Mouse (Mus musculus) neural tube, embryonic 12.5 days (tissue): ENCODE data around the gene Cxcl2. TPM values are rescaled to one million over a fixed set of nuclear protein-coding genes. Genes with fewer than 3 reads are reported as not detected.

ENCODE experiments used
- ATAC-seq: fragments of 200-750 bp; cut with Nextera tagmentation; 2 replicates; pipeline ENCODE4 v1.8.0; 2017; ENCODE audit warnings: low read depth, mild to moderate bottlenecking, moderate TSS enrichment, moderate library complexity; ENCODE audit not compliant: low FRiP score
- H3K27ac ChIP-seq: fragments of 300-500 bp; sonication (generic); 2 replicates; pipeline ENCODE4 v1.5.1; 2016
- H3K27me3 ChIP-seq: fragments of 300-500 bp; sonication (generic); replicated peaks from 2 replicates; pipeline ENCODE4 v1.6.1; 2016; ENCODE audit warnings: mild to moderate bottlenecking
- H3K36me3 ChIP-seq: fragments of 300-500 bp; sonication (generic); 2 replicates; pipeline ENCODE4 v1.6.1; 2016; ENCODE audit warnings: mild to moderate bottlenecking
- H3K4me1 ChIP-seq: fragments of 300-500 bp; sonication (generic); 2 replicates; pipeline ENCODE4 v1.6.1; 2016
- H3K4me2 ChIP-seq: fragments of 300-500 bp; sonication (generic); replicated peaks from 2 replicates; pipeline ENCODE4 v1.6.1; 2016; ENCODE audit warnings: mild to moderate bottlenecking
- H3K4me3 ChIP-seq: fragments of 300-500 bp; sonication (generic); 2 replicates; pipeline ENCODE4 v1.5.1; 2016
- H3K9ac ChIP-seq: fragments of 300-500 bp; sonication (generic); 2 replicates; pipeline ENCODE4 v1.6.1; 2016; ENCODE audit warnings: mild to moderate bottlenecking
- H3K9me3 ChIP-seq: fragments of 300-500 bp; sonication (generic); 2 replicates; pipeline ENCODE4 v1.6.1; 2016; ENCODE audit warnings: mild to moderate bottlenecking
- WGBS: fragments of 180-500 bp; shearing (Covaris S2); methylation state at CpG from one replicate; pipeline ENCODE4 v1.1.7; 2016; 5-methylcytosine and 5-hydroxymethylcytosine counted together
- polyA plus RNA-seq: library from polyadenylated mRNA; unstranded; fragments of >200 nt; fragmentation: Nextera tagmentation; extraction: Ambion mirVana; gene quantifications from 2 replicates; pipeline ENCODE4 v1.2.1, GENCODE M21; 2016

Cxcl2 gene
- polyA plus RNA-seq, 1 experiment from 2014 or later = not detected

GRCm38 (mm10) chr5:90879307-90880014, 24.2 kb upstream of the Cxcl2 start:
- Histone ChIP-seq H3K9ac (no peak overlapping the region), H3K36me3 (no peaks in the 10 kb centered on the region), H3K4me1 (no peaks in the 10 kb centered on the region), H3K9me3 (no peaks in the 10 kb centered on the region), H3K4me2 (no peak overlapping the region), H3K27ac (no peak overlapping the region), H3K4me3 (no peak overlapping the region), H3K27me3 (no peaks in the 10 kb centered on the region)
- 84% methylated on average over 3 of the region's 3 CpGs for WGBS
- ATAC-seq = no peak

- 61% methylated on average over 7 of the region's 7 CpGs for WGBS
- H3K36me3 ChIP-seq = no peaks in the 10 kb centered on the region
- no peak overlapping the region for H3K4me2 ChIP-seq
- ATAC-seq = no peak
- H3K27ac ChIP-seq = no peak overlapping the region
- H3K4me3 ChIP-seq = no peak overlapping the region
- H3K4me1 ChIP-seq = no peaks in the 10 kb centered on the region
- no peaks in the 10 kb centered on the region for H3K27me3 ChIP-seq
- no peak overlapping the region for H3K9ac ChIP-seq
- no peaks in the 10 kb centered on the region for H3K9me3 ChIP-seq
Measured at GRCm38 (mm10) chr5:90880335-90880850, 23.3 kb upstream of the Cxcl2 start.

GRCm38 (mm10) chr5:90881021-90881420, 22.6 kb upstream of the Cxcl2 start:
- Histone ChIP-seq H3K4me1 (no peaks in the 10 kb centered on the region), H3K27ac (no peak overlapping the region), H3K36me3 (no peaks in the 10 kb centered on the region), H3K9me3 (no peaks in the 10 kb centered on the region), H3K27me3 (no peaks in the 10 kb centered on the region), H3K9ac (no peak overlapping the region), H3K4me2 (no peak overlapping the region), H3K4me3 (no peak overlapping the region)
- WGBS = 91% methylated on average over 4 of the region's 4 CpGs
- ATAC-seq = no peak

- H3K36me3 ChIP-seq = no peaks in the 10 kb centered on the region
- no peak overlapping the region for H3K4me3 ChIP-seq
- no peak for ATAC-seq
- 93% methylated on average over 5 of the region's 5 CpGs for WGBS
- H3K27ac ChIP-seq = no peak overlapping the region
- H3K9ac ChIP-seq = no peak overlapping the region
- no peaks in the 10 kb centered on the region for H3K9me3 ChIP-seq
- no peak overlapping the region for H3K4me2 ChIP-seq
- no peaks in the 10 kb centered on the region for H3K4me1 ChIP-seq
- no peaks in the 10 kb centered on the region for H3K27me3 ChIP-seq
Measured at GRCm38 (mm10) chr5:90881682-90882081, 22.0 kb upstream of the Cxcl2 start.

- Histone ChIP-seq H3K9me3 (no peaks in the 10 kb centered on the region), H3K27me3 (no peaks in the 10 kb centered on the region), H3K36me3 (no peaks in the 10 kb centered on the region), H3K27ac (no peak overlapping the region), H3K9ac (no peak overlapping the region), H3K4me2 (no peak overlapping the region), H3K4me1 (no peaks in the 10 kb centered on the region), H3K4me3 (no peak overlapping the region)
- ATAC-seq = no peak
- 82% methylated on average over 5 of the region's 5 CpGs for WGBS
Measured at GRCm38 (mm10) chr5:90882146-90882545, 21.5 kb upstream of the Cxcl2 start.

GRCm38 (mm10) chr5:90884628-90885242, 18.9 kb upstream of the Cxcl2 start:
- no peaks in the 10 kb centered on the region for H3K27me3 ChIP-seq
- no peak overlapping the region for H3K4me2 ChIP-seq
- no peak for ATAC-seq
- H3K4me1 ChIP-seq = no peaks in the 10 kb centered on the region
- H3K27ac ChIP-seq = no peak overlapping the region
- H3K4me3 ChIP-seq = no peak overlapping the region
- no peaks in the 10 kb centered on the region for H3K36me3 ChIP-seq
- no peak overlapping the region for H3K9ac ChIP-seq
- 83% methylated on average over 2 of the region's 2 CpGs for WGBS
- H3K9me3 ChIP-seq = no peaks in the 10 kb centered on the region

- H3K4me2 ChIP-seq = no peak overlapping the region
- no peaks in the 10 kb centered on the region for H3K9me3 ChIP-seq
- no peaks in the 10 kb centered on the region for H3K36me3 ChIP-seq
- peaks cover 9% of the 10 kb centered on the region for H3K4me1 ChIP-seq
- WGBS = 89% methylated on average over 5 of the region's 5 CpGs
- H3K27me3 ChIP-seq = 0 out of 2 replicates have a peak, but pooled peaks cover 5% of the 10 kb centered on the region
- H3K27ac ChIP-seq = no peak overlapping the region
- no peak overlapping the region for H3K9ac ChIP-seq
- no peak overlapping the region for H3K4me3 ChIP-seq
- no peak for ATAC-seq
Measured at GRCm38 (mm10) chr5:90888661-90889060, 15.0 kb upstream of the Cxcl2 start.

- Histone ChIP-seq H3K4me1 (peaks cover 9% of the 10 kb centered on the region), H3K27ac (no peak within 1 kb of the TSS), H3K36me3 (no peaks in the 10 kb centered on the region), H3K4me3 (peak within 1 kb of the TSS; percentile 40), H3K27me3 (0 out of 2 replicates have a peak, but pooled peaks cover 5% of the 10 kb centered on the region), H3K9me3 (no peaks in the 10 kb centered on the region), H3K4me2 (peak within 1 kb of the TSS; percentile 85), H3K9ac (peak within 1 kb of the TSS; percentile 22)
- 9% methylated on average over 30 of the region's 30 CpGs for WGBS
- peak; percentile 87 for ATAC-seq
Measured at GRCm38 (mm10) chr5:90890519-90891463, 12.9 kb upstream of the Cxcl2 start, which contains the start of gene Cxcl1. Gene Cxcl1, plus strand, starts transcription at chr5:90891241.

GRCm38 (mm10) chr5:90891464-90891813, 12.2 kb upstream of the Cxcl2 start:
- no peak overlapping the region for H3K27ac ChIP-seq
- ATAC-seq = no peak

GRCm38 (mm10) chr5:90894231-90894630, 9.4 kb upstream of the Cxcl2 start:
- Histone ChIP-seq H3K27me3 (0 out of 2 replicates have a peak, but pooled peaks cover 5% of the 10 kb centered on the region), H3K4me3 (no peak overlapping the region), H3K36me3 (no peaks in the 10 kb centered on the region), H3K27ac (no peak overlapping the region), H3K9ac (no peak overlapping the region), H3K4me1 (peaks cover 9% of the 10 kb centered on the region), H3K9me3 (no peaks in the 10 kb centered on the region), H3K4me2 (no peak overlapping the region)
- WGBS = 74% methylated on average over 8 of the region's 8 CpGs
- no peak for ATAC-seq

More at GRCm38 (mm10) chr5:90891464-90891813, 12.2 kb upstream of the Cxcl2 start:
- no peaks in the 10 kb centered on the region for H3K36me3 ChIP-seq
- H3K27me3 ChIP-seq = 0 out of 2 replicates have a peak, but pooled peaks cover 5% of the 10 kb centered on the region
- peak overlapping the region; percentile 22; the same call in 1 of the 2 replicates for H3K9ac ChIP-seq
- peak overlapping the region; percentile 40 for H3K4me3 ChIP-seq
- 26% methylated on average over 10 of the region's 10 CpGs for WGBS
- H3K4me2 ChIP-seq = peak overlapping the region; percentile 85
- no peaks in the 10 kb centered on the region for H3K9me3 ChIP-seq
- peaks cover 9% of the 10 kb centered on the region for H3K4me1 ChIP-seq

- no peaks in the 10 kb centered on the region for H3K9me3 ChIP-seq
- H3K27me3 ChIP-seq = no peaks in the 10 kb centered on the region
- ATAC-seq = no peak
- no peaks in the 10 kb centered on the region for H3K4me1 ChIP-seq
- H3K36me3 ChIP-seq = no peaks in the 10 kb centered on the region
- H3K27ac ChIP-seq = no peak overlapping the region
- H3K9ac ChIP-seq = no peak overlapping the region
- WGBS = 74% methylated on average over 3 of the region's 3 CpGs
- H3K4me3 ChIP-seq = no peak overlapping the region
- H3K4me2 ChIP-seq = no peak overlapping the region
Measured at GRCm38 (mm10) chr5:90897429-90897828, 6.2 kb upstream of the Cxcl2 start.

GRCm38 (mm10) chr5:90899308-90899707, 4.4 kb upstream of the Cxcl2 start:
- Histone ChIP-seq H3K27ac (no peak overlapping the region), H3K27me3 (peaks cover 4% of the 10 kb centered on the region; the same call in 1 of the 2 replicates)
- 83% methylated on average over 5 of the region's 5 CpGs for WGBS

More at GRCm38 (mm10) chr5:90899308-90899707, 4.4 kb upstream of the Cxcl2 start:
- Histone ChIP-seq H3K9ac (no peak overlapping the region), H3K9me3 (no peaks in the 10 kb centered on the region), H3K4me1 (peaks cover 7% of the 10 kb centered on the region; the same call in 1 of the 2 replicates), H3K4me3 (no peak overlapping the region), H3K36me3 (no peaks in the 10 kb centered on the region), H3K4me2 (no peak overlapping the region)
- no peak for ATAC-seq
